7 mouse cellular contexts compared by ENCODE assay signal in the genomic region with DNA sequence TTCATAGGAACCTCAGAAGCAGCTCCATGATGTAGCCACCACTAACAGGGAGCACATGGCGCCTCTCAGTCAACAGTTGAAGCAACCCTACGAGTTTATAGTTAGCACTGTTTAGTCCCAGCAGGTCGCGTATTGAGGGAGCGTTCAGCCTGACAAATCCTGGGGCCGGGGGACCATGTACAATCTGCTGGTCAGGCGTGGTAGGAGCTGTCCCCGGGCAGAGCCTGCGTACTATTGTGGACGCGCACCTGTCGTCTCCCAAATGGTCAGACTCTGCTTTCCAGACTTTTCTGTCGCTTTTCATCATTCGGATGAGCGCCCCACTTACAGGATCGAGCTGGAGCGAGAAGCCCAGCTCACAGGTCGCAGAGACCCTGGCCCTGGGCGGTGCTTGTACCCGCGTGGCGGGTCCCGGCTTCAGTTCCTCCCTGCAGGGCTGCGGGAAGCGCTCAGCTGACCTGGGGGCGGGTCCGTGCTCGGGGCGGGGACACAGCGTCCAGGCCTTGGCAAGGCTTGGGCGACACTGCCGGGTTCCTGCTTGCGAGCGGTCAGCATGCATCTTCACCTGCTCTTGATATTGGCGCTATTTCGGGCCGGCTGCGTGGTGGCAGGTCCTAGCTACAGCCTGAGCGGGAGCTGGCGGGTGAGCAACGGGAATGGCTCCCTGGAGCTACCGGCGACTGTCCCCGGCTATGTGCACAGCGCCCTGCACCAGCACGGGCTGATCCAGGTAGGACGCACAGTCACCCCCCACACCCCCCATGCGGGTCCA. TPM values are rescaled to one million over a fixed set of nuclear protein-coding genes. Genes with fewer than 3 reads are reported as not detected.
DNase-seq lines count a peak whose midpoint lies in the region; ATAC-seq lines count a peak whose summit lies in the region.

Gene Manba (plus strand): TSS at position 484 of the 772 bp plus-strand sequence.

- H3K4me2 ChIP-seq in intestine, embryonic 16.5 days (ENCODE audit: low read depth, low read length): peak within 1 kb of the TSS; percentile 95
- H3K4me2 ChIP-seq in midbrain, embryonic 12.5 days (replicated peaks): peak within 1 kb of the TSS; percentile 97

- WGBS in intestine, embryonic 16.5 days: 2% methylated on average over 48 of the region's 48 CpGs
- WGBS in limb, embryonic 10.5 days: 3% methylated on average over 48 of the region's 48 CpGs
- WGBS in midbrain, embryonic 12.5 days: 2% methylated on average over 46 of the region's 48 CpGs

- no peaks in the 10 kb centered on the region for H3K9me3 ChIP-seq in intestine, embryonic 16.5 days (ENCODE audit: control insufficient read depth, low read length)
- no peaks in the 10 kb centered on the region for H3K9me3 ChIP-seq in limb, embryonic 10.5 days (replicated peaks)
- H3K9me3 ChIP-seq in midbrain, embryonic 12.5 days: no peaks in the 10 kb centered on the region

- DNase-seq in adrenal gland, adult (ENCODE audit: inconsistent age in 2 of 2, low spot score in 1 of 2): peak; percentile 85 to 95
- peak; percentile 77 for DNase-seq in embryo, embryonic 10.5 days (ENCODE audit: low spot score)
- peak; percentile 69 to 76 for DNase-seq in gastrocnemius, postnatal 36 days
- DNase-seq in limb, embryonic 10.5 days (ENCODE audit: low spot score): peak; percentile 79
- peak; percentile 74 for DNase-seq in skeletal muscle tissue, adult 2 months (ENCODE audit: low read depth, low spot score)

- ATAC-seq in intestine, embryonic 16.5 days: peak; percentile 98
- peak; percentile 95 for ATAC-seq in midbrain, embryonic 12.5 days (ENCODE audit: low FRiP score, low read depth)

- H3K4me1 ChIP-seq in intestine, embryonic 16.5 days (ENCODE audit: control insufficient read depth, insufficient read depth, low read length): no peaks in the 10 kb centered on the region
- peaks cover 13% of the 10 kb centered on the region for H3K4me1 ChIP-seq in limb, embryonic 10.5 days
- peaks cover 8% of the 10 kb centered on the region; the same call in 1 of the 2 replicates for H3K4me1 ChIP-seq in midbrain, embryonic 12.5 days

- peak within 1 kb of the TSS; percentile 82 for H3K9ac ChIP-seq in intestine, embryonic 16.5 days (ENCODE audit: low read depth, low read length)
- peak within 1 kb of the TSS; percentile 64 for H3K9ac ChIP-seq in midbrain, embryonic 12.5 days (replicated peaks)

- 0 out of 2 replicates have a peak within 1 kb of the TSS, but pooled peaks have one; percentile 37 for H3K27ac ChIP-seq in intestine, embryonic 16.5 days (ENCODE audit: low read length)
- peak within 1 kb of the TSS; percentile 62 for H3K27ac ChIP-seq in limb, embryonic 10.5 days
- no peak within 1 kb of the TSS for H3K27ac ChIP-seq in midbrain, embryonic 12.5 days (replicated peaks)

- intact Hi-C loops in gastrocnemius, postnatal 36 days (cut with DNase I): no loop called here

- H3K36me3 ChIP-seq in intestine, embryonic 16.5 days (ENCODE audit: control insufficient read depth, insufficient read depth, low read length): no peaks in the 10 kb centered on the region
- no peaks in the 10 kb centered on the region for H3K36me3 ChIP-seq in limb, embryonic 10.5 days
- no peaks in the 10 kb centered on the region for H3K36me3 ChIP-seq in midbrain, embryonic 12.5 days

- peak within 1 kb of the TSS; percentile 83 for H3K4me3 ChIP-seq in intestine, embryonic 16.5 days (ENCODE audit: low read length)
- peak within 1 kb of the TSS; percentile 59 for H3K4me3 ChIP-seq in limb, embryonic 10.5 days
- peak within 1 kb of the TSS; percentile 57 for H3K4me3 ChIP-seq in midbrain, embryonic 12.5 days

- no peaks in the 10 kb centered on the region for H3K27me3 ChIP-seq in intestine, embryonic 16.5 days (replicated peaks; ENCODE audit: control insufficient read depth, insufficient read depth, low read length)
- peaks cover 31% of the 10 kb centered on the region for H3K27me3 ChIP-seq in limb, embryonic 10.5 days (ENCODE audit: low read depth, poor library complexity, severe bottlenecking)
- peaks cover 5% of the 10 kb centered on the region; the same call in 1 of the 2 replicates for H3K27me3 ChIP-seq in midbrain, embryonic 12.5 days

RNA-seq across cellular contexts. Expression of gene Manba, which starts in this region (rescaled TPM):
- total RNA-seq in gastrocnemius, postnatal 36 days (2021): 1 to 10 TPM; 3.3 to 4.2 TPM
- 20.1 and 21.3 TPM in 2 replicates for polyA plus RNA-seq in intestine, embryonic 16.5 days (2015; fragmentation: Nextera tagmentation; extraction: Ambion mirVana)
- 1.9 and 2.5 TPM in 2 replicates for polyA plus RNA-seq in limb, embryonic 10.5 days (2016; fragmentation: Nextera tagmentation; extraction: Ambion mirVana)
- 4.2 and 6.1 TPM in 2 replicates for polyA plus RNA-seq in midbrain, embryonic 12.5 days (2016; fragmentation: Nextera tagmentation; extraction: Ambion mirVana)
